ENCODE assay signal across 23 mouse cellular contexts in genomic region chr12:53410647-53411046, GRCm38 (mm10).
"Had no signal": no experiment of that assay in that cellular context is flagged by ENCODE, and none has a peak within 500 bp of the region (broad histone marks: within the 10 kb centered on the region; RNA-seq: fewer than 3 reads in every experiment).

No protein-coding gene starts in this region.

- DNase-seq: kidney, adult 18-20 months; kidney, adult 9 months; kidney, postnatal 14 days; kidney, postnatal 4 days; liver; lung, adult 18-20 months; lung, postnatal 10 days; lung, postnatal 36 days; right cerebral cortex, adult 18-20 months; right cerebral cortex, postnatal 14 days; right cerebral cortex, postnatal 4 days; thymus, adult 2 months; thymus, postnatal 14 days had no signal

- H3K9me3 ChIP-seq: limb, embryonic 10.5 days; limb, embryonic 13.5 days; liver, embryonic 12.5 days; liver, embryonic 15.5 days; lung, embryonic 15.5 days; midbrain, embryonic 12.5 days; neural tube, embryonic 12.5 days; neural tube, embryonic 15.5 days had no signal

- H3K4me3 ChIP-seq: limb, embryonic 10.5 days; limb, embryonic 13.5 days; liver, embryonic 12.5 days; liver, embryonic 15.5 days; lung, embryonic 15.5 days; midbrain, embryonic 12.5 days; neural tube, embryonic 12.5 days; neural tube, embryonic 15.5 days had no signal

- H3K27me3 ChIP-seq: limb, embryonic 13.5 days; liver, embryonic 12.5 days; liver, embryonic 15.5 days; lung, embryonic 15.5 days; midbrain, embryonic 12.5 days; neural tube, embryonic 12.5 days; neural tube, embryonic 15.5 days had no signal

- ATAC-seq: intestine, embryonic 16.5 days; liver, embryonic 12.5 days had no signal

- H3K4me1 ChIP-seq: liver, embryonic 12.5 days; liver, embryonic 15.5 days; lung, embryonic 15.5 days had no signal

- H3K27ac ChIP-seq: limb, embryonic 10.5 days; limb, embryonic 13.5 days; liver, embryonic 12.5 days; liver, embryonic 15.5 days; lung, embryonic 15.5 days; midbrain, embryonic 12.5 days; neural tube, embryonic 12.5 days; neural tube, embryonic 15.5 days; stomach, postnatal 0 days had no signal

- H3K36me3 ChIP-seq: limb, embryonic 10.5 days; limb, embryonic 13.5 days; liver, embryonic 12.5 days; liver, embryonic 15.5 days; lung, embryonic 15.5 days; midbrain, embryonic 12.5 days; neural tube, embryonic 12.5 days; neural tube, embryonic 15.5 days had no signal

- H3K4me2 ChIP-seq: limb, embryonic 13.5 days; liver, embryonic 12.5 days; liver, embryonic 15.5 days; lung, embryonic 15.5 days; midbrain, embryonic 12.5 days; neural tube, embryonic 12.5 days; neural tube, embryonic 15.5 days had no signal

- H3K9ac ChIP-seq: limb, embryonic 13.5 days; liver, embryonic 12.5 days; liver, embryonic 15.5 days; lung, embryonic 15.5 days; midbrain, embryonic 12.5 days; neural tube, embryonic 12.5 days; neural tube, embryonic 15.5 days had no signal
